Mouse (Mus musculus) intestine, embryonic 15.5 days (tissue): ENCODE measurements at regions not wholly inside any gene's neighbourhood (a gene's known extent, or its start where the extent isn't known, plus 50 kb on each side); places are given as distances from the start of the nearest gene placed in this dataset.

Experiments
- ATAC-seq: fragments of 200-750 bp; cut with Nextera tagmentation; 2 replicates; pipeline ENCODE4 v1.8.0; 2017; ENCODE audit warnings: moderate TSS enrichment, moderate library complexity
- H3K27ac ChIP-seq: fragments of 300-500 bp; sonication (generic); 2 replicates; pipeline ENCODE4 v1.5.1; 2015; ENCODE audit warnings: mild to moderate bottlenecking, inconsistent platforms
- H3K27me3 ChIP-seq: fragments of 300-500 bp; sonication (generic); replicated peaks from 2 replicates; pipeline ENCODE4 v1.6.1; 2015; ENCODE audit warnings: inconsistent platforms
- H3K36me3 ChIP-seq: fragments of 300-500 bp; sonication (generic); 2 replicates; pipeline ENCODE4 v1.6.1; 2015; ENCODE audit warnings: inconsistent platforms
- H3K4me1 ChIP-seq: fragments of 300-500 bp; sonication (generic); replicated peaks from 2 replicates; pipeline ENCODE4 v1.6.1; 2015; ENCODE audit warnings: inconsistent platforms
- H3K4me2 ChIP-seq: fragments of 300-500 bp; sonication (generic); replicated peaks from 2 replicates; pipeline ENCODE4 v1.6.1; 2015; ENCODE audit warnings: mild to moderate bottlenecking, inconsistent platforms
- H3K4me3 ChIP-seq: fragments of 300-500 bp; sonication (generic); replicated peaks from 2 replicates; pipeline ENCODE4 v1.5.1; 2015; ENCODE audit warnings: inconsistent platforms
- H3K9ac ChIP-seq: fragments of 300-500 bp; sonication (generic); 2 replicates; pipeline ENCODE4 v1.6.1; 2015; ENCODE audit warnings: inconsistent platforms
- H3K9me3 ChIP-seq: fragments of 300-500 bp; sonication (generic); 2 replicates; pipeline ENCODE4 v1.6.1; 2016; ENCODE audit warnings: inconsistent platforms
- WGBS: fragments of 180-500 bp; shearing (Covaris S2); methylation state at CpG from one replicate; pipeline ENCODE4 v1.1.7; 2015; 5-methylcytosine and 5-hydroxymethylcytosine counted together

DNA sequence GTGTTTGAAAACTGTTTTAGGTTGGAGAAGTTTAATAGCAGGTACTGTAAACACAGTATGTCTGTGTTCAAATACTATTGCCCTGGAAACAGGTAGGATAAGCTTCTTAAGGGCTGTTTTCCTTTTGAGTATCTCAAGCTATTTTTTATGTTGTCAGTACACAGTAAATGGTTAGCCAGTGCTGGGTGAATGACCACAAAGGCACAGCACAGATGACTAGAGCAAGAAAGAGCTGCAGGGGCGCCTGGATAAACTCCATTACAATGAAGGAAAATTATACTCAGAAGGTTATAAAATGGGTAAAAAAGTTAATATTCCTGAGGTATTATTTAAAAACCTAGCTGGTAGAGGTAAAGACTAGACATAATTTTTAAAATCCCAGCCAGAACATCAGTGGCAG is 137.6 kb downstream of the Klf5 start:
- Histone ChIP-seq H3K4me1 (no peaks in the 10 kb centered on the region), H3K4me2 (no peak overlapping the region), H3K9ac (no peak overlapping the region), H3K27me3 (no peaks in the 10 kb centered on the region), H3K36me3 (no peaks in the 10 kb centered on the region), H3K4me3 (no peak overlapping the region), H3K9me3 (no peaks in the 10 kb centered on the region), H3K27ac (no peak overlapping the region)
- WGBS, result 73% methylated on average over 1 of the region's 1 CpGs
- ATAC-seq, result no peak

- H3K36me3 ChIP-seq, result no peaks in the 10 kb centered on the region
- H3K4me1 ChIP-seq, result no peaks in the 10 kb centered on the region
- 54% methylated on average over 5 of the region's 5 CpGs for WGBS
- ATAC-seq, result no peak
- no peak overlapping the region for H3K4me2 ChIP-seq
- no peaks in the 10 kb centered on the region for H3K9me3 ChIP-seq
- no peak overlapping the region for H3K9ac ChIP-seq
- H3K27me3 ChIP-seq, result no peaks in the 10 kb centered on the region
- no peak overlapping the region for H3K27ac ChIP-seq
- no peak overlapping the region for H3K4me3 ChIP-seq
Measured at GRCm38 (mm10) chr14:99449112-99449511, 150.6 kb downstream of the Klf5 start.

- ATAC-seq, result no peak
- WGBS, result 88% methylated on average over 5 of the region's 5 CpGs
- Histone ChIP-seq H3K4me3 (no peak overlapping the region), H3K27me3 (no peaks in the 10 kb centered on the region), H3K27ac (no peak overlapping the region), H3K4me2 (no peak overlapping the region), H3K4me1 (no peaks in the 10 kb centered on the region), H3K9ac (no peak overlapping the region), H3K9me3 (no peaks in the 10 kb centered on the region), H3K36me3 (no peaks in the 10 kb centered on the region)
Measured at GRCm38 (mm10) chr14:99449870-99450269, 151.4 kb downstream of the Klf5 start.

DNA sequence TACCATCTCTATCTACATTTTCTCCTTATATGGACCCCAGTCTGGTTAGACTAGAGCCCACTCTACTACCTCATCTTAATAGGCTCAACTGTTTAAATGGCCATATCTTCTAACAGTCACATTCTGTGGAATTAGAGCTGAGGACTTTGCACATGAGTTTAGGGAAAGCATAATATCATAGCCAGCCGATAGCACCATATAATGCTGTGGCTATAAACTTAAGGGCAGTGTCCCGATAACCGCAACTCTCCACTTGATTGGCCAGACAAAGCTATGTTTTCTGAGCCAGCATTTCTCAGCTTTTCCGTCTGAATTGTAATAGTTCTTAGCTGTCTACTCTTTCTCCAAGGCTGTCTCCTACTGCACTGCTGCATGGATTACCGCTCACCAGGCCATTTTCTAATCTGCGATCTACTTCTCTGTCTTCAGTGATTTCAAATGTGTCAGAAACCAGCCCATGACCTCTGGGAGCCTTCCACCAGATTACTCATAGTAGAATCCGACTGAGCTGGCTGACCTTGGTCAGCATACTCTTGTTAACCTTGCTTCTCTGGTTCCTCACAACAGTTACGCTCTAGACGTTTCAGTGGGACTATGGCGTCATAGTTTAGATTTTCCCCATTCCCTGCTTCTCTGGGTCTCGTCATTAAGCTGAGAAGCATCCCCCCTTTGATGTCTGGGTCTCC is 152.8 kb downstream of the Klf5 start:
- no peaks in the 10 kb centered on the region for H3K9me3 ChIP-seq
- WGBS, result 76% methylated on average over 11 of the region's 11 CpGs
- no peaks in the 10 kb centered on the region for H3K4me1 ChIP-seq
- H3K27ac ChIP-seq, result no peak overlapping the region
- no peak overlapping the region for H3K9ac ChIP-seq
- no peak overlapping the region for H3K4me2 ChIP-seq
- no peaks in the 10 kb centered on the region for H3K36me3 ChIP-seq
- no peaks in the 10 kb centered on the region for H3K27me3 ChIP-seq
- no peak overlapping the region for H3K4me3 ChIP-seq
- peak; percentile 36 for ATAC-seq

DNA sequence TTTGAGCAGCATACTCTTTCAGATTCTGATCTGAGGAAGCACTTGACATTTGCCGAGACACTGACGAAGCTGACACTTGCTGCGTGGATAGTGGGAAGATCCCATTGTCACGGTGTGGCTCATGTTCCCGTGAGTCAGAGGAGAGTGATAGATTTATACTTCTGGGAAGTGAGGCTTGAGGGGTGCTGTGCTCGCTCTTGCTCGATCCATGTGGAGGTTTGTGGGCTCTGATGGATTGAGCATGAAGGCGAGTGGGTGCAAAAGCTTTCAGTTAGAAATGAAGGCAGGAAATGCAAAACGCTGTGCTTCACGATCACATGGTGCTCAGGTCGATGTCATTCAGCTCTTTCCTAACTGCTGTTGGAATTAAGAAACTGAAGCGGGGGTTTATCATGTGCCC is 155.4 kb downstream of the Klf5 start:
- Histone ChIP-seq H3K4me2 (no peak overlapping the region), H3K36me3 (no peaks in the 10 kb centered on the region), H3K4me3 (no peak overlapping the region), H3K4me1 (no peaks in the 10 kb centered on the region), H3K9me3 (no peaks in the 10 kb centered on the region), H3K27me3 (no peaks in the 10 kb centered on the region), H3K9ac (no peak overlapping the region), H3K27ac (no peak overlapping the region)
- 87% methylated on average over 12 of the region's 12 CpGs for whole genome bisulfite sequencing
- no peak for ATAC-seq

DNA sequence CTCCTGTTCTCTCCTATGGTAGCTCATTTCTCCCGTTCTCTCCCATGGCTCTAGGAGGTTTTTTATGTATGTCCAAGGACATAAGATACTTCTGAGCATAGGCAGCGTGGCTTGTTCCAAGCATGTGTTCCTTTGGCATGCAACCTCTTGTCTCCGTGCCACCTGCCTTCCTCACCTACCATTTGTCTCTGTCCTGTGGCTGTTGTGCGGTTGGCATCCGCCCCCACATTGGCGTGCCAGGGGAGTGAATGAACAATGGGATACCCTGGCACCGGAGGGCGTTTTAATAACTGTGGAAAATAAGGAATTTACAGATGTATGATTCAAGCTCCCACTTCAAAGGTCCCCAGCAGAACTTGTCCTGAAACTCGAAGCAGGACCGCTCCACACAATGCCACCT is 158.1 kb downstream of the Klf5 start:
- H3K9me3 ChIP-seq, result no peaks in the 10 kb centered on the region
- no peak overlapping the region for H3K9ac ChIP-seq
- H3K4me3 ChIP-seq, result no peak overlapping the region
- H3K4me2 ChIP-seq, result no peak overlapping the region
- H3K36me3 ChIP-seq, result no peaks in the 10 kb centered on the region
- no peak for ATAC-seq
- H3K27me3 ChIP-seq, result no peaks in the 10 kb centered on the region
- no peak overlapping the region for H3K27ac ChIP-seq
- WGBS, result 90% methylated on average over 10 of the region's 10 CpGs
- no peaks in the 10 kb centered on the region for H3K4me1 ChIP-seq

GRCm38 (mm10) chr14:99457573-99457972 is 159.1 kb downstream of the Klf5 start:
- Histone ChIP-seq H3K4me2 (no peak overlapping the region), H3K4me3 (no peak overlapping the region), H3K4me1 (no peaks in the 10 kb centered on the region), H3K36me3 (no peaks in the 10 kb centered on the region), H3K27ac (no peak overlapping the region), H3K27me3 (no peaks in the 10 kb centered on the region), H3K9ac (no peak overlapping the region), H3K9me3 (no peaks in the 10 kb centered on the region)
- no peak for ATAC-seq
- WGBS, result 78% methylated on average over 6 of the region's 6 CpGs

DNA sequence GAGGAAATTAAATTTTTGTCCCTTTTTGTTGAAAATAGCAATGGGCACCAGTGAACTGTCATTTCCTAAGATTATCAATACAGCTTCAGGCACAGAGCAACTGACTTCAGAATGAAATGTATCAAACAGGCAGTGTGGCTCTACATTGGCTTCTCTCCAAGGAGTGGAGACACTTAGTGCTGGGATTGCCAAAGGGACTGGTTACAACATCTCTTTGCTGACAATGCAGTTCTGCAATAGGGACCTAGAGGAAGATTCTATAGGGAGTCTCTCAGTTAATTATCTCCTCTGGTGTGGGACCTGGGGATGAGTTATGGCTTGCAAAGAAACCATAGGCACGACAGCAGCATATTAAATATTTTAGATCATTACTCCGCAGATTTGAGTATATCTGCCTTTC is 173.6 kb downstream of the Klf5 start:
- Histone ChIP-seq H3K27me3 (no peaks in the 10 kb centered on the region), H3K9ac (no peak overlapping the region), H3K9me3 (no peaks in the 10 kb centered on the region), H3K36me3 (no peaks in the 10 kb centered on the region), H3K4me2 (no peak overlapping the region), H3K4me3 (no peak overlapping the region), H3K27ac (no peak overlapping the region), H3K4me1 (no peaks in the 10 kb centered on the region)
- no peak for ATAC-seq
- 82% methylated on average over 2 of the region's 2 CpGs for WGBS

- no peak overlapping the region for H3K4me2 ChIP-seq
- no peak overlapping the region for H3K4me3 ChIP-seq
- H3K27ac ChIP-seq, result no peak overlapping the region
- H3K36me3 ChIP-seq, result no peaks in the 10 kb centered on the region
- no peaks in the 10 kb centered on the region for H3K4me1 ChIP-seq
- ATAC-seq, result peak; percentile 67; the same call in 1 of the 2 replicates
- no peak overlapping the region for H3K9ac ChIP-seq
- 64% methylated on average over 8 of the region's 8 CpGs for WGBS
- no peaks in the 10 kb centered on the region for H3K9me3 ChIP-seq
- no peaks in the 10 kb centered on the region for H3K27me3 ChIP-seq
Measured at GRCm38 (mm10) chr14:99475271-99475670, 176.8 kb downstream of the Klf5 start.

DNA sequence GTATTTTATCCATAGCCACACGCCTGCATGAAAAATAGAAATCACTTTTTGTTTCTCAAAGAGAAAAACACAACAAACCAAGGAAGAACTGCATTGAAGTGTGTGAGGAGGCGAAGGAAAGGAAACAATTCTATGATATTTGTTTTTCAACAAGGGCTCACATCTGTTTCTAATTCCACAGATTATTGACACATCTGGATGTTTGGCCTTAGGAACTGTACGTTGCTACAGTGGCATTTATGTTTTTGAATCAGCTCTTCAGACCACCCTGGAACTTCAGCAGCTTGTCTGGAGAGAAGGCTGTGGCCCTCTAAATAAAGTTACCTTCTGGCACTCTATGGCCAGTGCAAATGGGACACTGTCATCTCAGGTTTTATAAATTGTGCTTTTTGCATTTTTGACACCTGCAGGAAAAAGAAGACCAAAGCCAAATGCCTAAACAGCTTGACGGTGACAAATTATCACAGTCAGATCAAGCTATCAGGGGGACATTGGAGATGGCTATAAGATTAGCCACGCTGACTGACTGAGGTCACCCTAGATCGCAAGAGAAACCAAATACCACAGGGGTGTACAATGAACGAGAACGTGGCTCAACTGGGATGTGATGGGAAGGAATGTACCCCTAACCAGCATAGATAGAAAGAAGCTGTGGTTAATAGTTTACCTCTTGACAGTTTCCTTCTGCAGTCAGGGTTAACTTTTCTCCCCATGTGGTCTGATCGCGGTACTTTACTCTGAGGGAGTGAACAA is 182.0 kb downstream of the Klf5 start:
- H3K36me3 ChIP-seq, result no peaks in the 10 kb centered on the region
- ATAC-seq, result no peak
- H3K4me2 ChIP-seq, result no peak overlapping the region
- H3K27me3 ChIP-seq, result no peaks in the 10 kb centered on the region
- H3K4me3 ChIP-seq, result no peak overlapping the region
- no peaks in the 10 kb centered on the region for H3K9me3 ChIP-seq
- WGBS, result 64% methylated on average over 10 of the region's 10 CpGs
- no peak overlapping the region for H3K27ac ChIP-seq
- H3K9ac ChIP-seq, result no peak overlapping the region
- no peaks in the 10 kb centered on the region for H3K4me1 ChIP-seq

GRCm38 (mm10) chr14:99487981-99488380 is 189.5 kb downstream of the Klf5 start:
- no peaks in the 10 kb centered on the region for H3K9me3 ChIP-seq
- H3K4me2 ChIP-seq, result no peak overlapping the region
- H3K36me3 ChIP-seq, result no peaks in the 10 kb centered on the region
- no peak overlapping the region for H3K4me3 ChIP-seq
- ATAC-seq, result peak; percentile 53; the same call in 1 of the 2 replicates
- H3K27ac ChIP-seq, result no peak overlapping the region
- no peaks in the 10 kb centered on the region for H3K4me1 ChIP-seq
- WGBS, result 54% methylated on average over 6 of the region's 6 CpGs
- no peak overlapping the region for H3K9ac ChIP-seq
- H3K27me3 ChIP-seq, result no peaks in the 10 kb centered on the region

DNA sequence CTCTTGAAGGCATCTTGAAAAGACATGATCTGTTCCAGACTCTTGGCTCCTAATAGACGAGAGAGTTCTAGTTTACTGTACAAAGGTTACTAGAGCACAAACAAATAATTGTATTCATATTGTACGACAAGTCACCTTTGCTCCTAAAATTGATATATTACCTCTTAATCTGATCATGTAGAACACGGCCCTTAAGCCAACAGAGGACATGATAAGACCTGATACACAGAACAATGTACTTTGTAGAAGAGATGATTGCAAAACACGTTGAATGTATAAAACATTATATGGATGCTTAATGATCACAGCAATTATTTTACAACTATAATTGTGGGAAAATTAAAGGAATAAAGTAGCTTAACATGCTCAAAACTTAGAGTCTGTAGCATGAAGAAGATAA is 194.7 kb downstream of the Klf5 start:
- H3K4me1 ChIP-seq, result no peaks in the 10 kb centered on the region
- H3K9ac ChIP-seq, result no peak overlapping the region
- H3K4me2 ChIP-seq, result no peak overlapping the region
- no peak overlapping the region for H3K27ac ChIP-seq
- no peak overlapping the region for H3K4me3 ChIP-seq
- peak; percentile 63 for ATAC-seq
- no peaks in the 10 kb centered on the region for H3K27me3 ChIP-seq
- H3K36me3 ChIP-seq, result no peaks in the 10 kb centered on the region
- 62% methylated on average over 4 of the region's 4 CpGs for WGBS
- H3K9me3 ChIP-seq, result no peaks in the 10 kb centered on the region

GRCm38 (mm10) chr14:99493659-99494058 is 195.2 kb downstream of the Klf5 start:
- 81% methylated on average over 6 of the region's 6 CpGs for WGBS
- Histone ChIP-seq H3K4me2 (no peak overlapping the region), H3K36me3 (no peaks in the 10 kb centered on the region), H3K4me3 (no peak overlapping the region), H3K27ac (no peak overlapping the region), H3K27me3 (no peaks in the 10 kb centered on the region), H3K9me3 (no peaks in the 10 kb centered on the region), H3K4me1 (no peaks in the 10 kb centered on the region), H3K9ac (no peak overlapping the region)
- ATAC-seq, result 0 out of 2 replicates have a peak, but pooled peaks have one; percentile 20
